Mouse (Mus musculus): Measurements from ENCODE around the gene Ldha.
"Not testable (repeated sequence)": the region's sequence is repeated elsewhere in the genome, so short reads cannot be mapped to it uniquely, and the experiment has no call there.

The Ldha gene

GRCm38 (mm10) chr7:46840787-46841525 is at the start of gene Ldha:
Ldha (plus strand) TSS chr7:46841475.
- DNase-seq (ENCODE audit: low read depth, low spot score), result no peak

- no peak for DNase-seq (ENCODE audit: low read depth, low spot score)
Measured at GRCm38 (mm10) chr7:46793871-46794270, 47.4 kb upstream of the Ldha start.

- DNase-seq (ENCODE audit: low read depth, low spot score), result peak; percentile 92
Measured at GRCm38 (mm10) chr7:46795287-46796205, 45.7 kb upstream of the Ldha start, which contains the start of the genes Hps5 and Gtf2h1. Hps5 (minus strand) TSS chr7:46796064. Gtf2h1 (plus strand) TSS chr7:46796103.

- no peak for DNase-seq (ENCODE audit: low read depth, low spot score)
Measured at GRCm38 (mm10) chr7:46796206-46796679, 45.0 kb upstream of the Ldha start.

GRCm38 (mm10) chr7:46796779-46797178 is 44.5 kb upstream of the Ldha start:
- no peak for DNase-seq (ENCODE audit: low read depth, low spot score)

- no peak for DNase-seq (ENCODE audit: low read depth, low spot score)
Measured at GRCm38 (mm10) chr7:46810325-46810724, 30.9 kb upstream of the Ldha start.

GRCm38 (mm10) chr7:46814012-46814411 is 27.3 kb upstream of the Ldha start:
- no peak for DNase-seq (ENCODE audit: low read depth, low spot score)

- DNase-seq (ENCODE audit: low read depth, low spot score), result not testable (repeated sequence)
Measured at GRCm38 (mm10) chr7:46820876-46821632, 20.2 kb upstream of the Ldha start.

GRCm38 (mm10) chr7:46827046-46827802 is 14.1 kb upstream of the Ldha start:
- no peak for DNase-seq (ENCODE audit: low read depth, low spot score)

- DNase-seq (ENCODE audit: low read depth, low spot score), result no peak
Measured at GRCm38 (mm10) chr7:46827803-46828184, 13.5 kb upstream of the Ldha start.

- DNase-seq (ENCODE audit: low read depth, low spot score), result no peak
Measured at GRCm38 (mm10) chr7:46829911-46830310, 11.4 kb upstream of the Ldha start.

GRCm38 (mm10) chr7:46830799-46831590 is 10.3 kb upstream of the Ldha start:
- DNase-seq (ENCODE audit: low read depth, low spot score), result no peak

GRCm38 (mm10) chr7:46831693-46832092 is 9.6 kb upstream of the Ldha start:
- DNase-seq (ENCODE audit: low read depth, low spot score), result no peak

- not testable (repeated sequence) for DNase-seq (ENCODE audit: low read depth, low spot score)
Measured at GRCm38 (mm10) chr7:46832112-46832810, 9.0 kb upstream of the Ldha start.

- no peak for DNase-seq (ENCODE audit: low read depth, low spot score)
Measured at GRCm38 (mm10) chr7:46833266-46833665, 8.0 kb upstream of the Ldha start.

- no peak for DNase-seq (ENCODE audit: low read depth, low spot score)
Measured at GRCm38 (mm10) chr7:46833670-46834255, 7.5 kb upstream of the Ldha start.

- DNase-seq (ENCODE audit: low read depth, low spot score), result no peak
Measured at GRCm38 (mm10) chr7:46834994-46835610, 6.2 kb upstream of the Ldha start.

GRCm38 (mm10) chr7:46836357-46836756 is 4.9 kb upstream of the Ldha start:
- no peak for DNase-seq (ENCODE audit: low read depth, low spot score)

- DNase-seq (ENCODE audit: low read depth, low spot score), result no peak
Measured at GRCm38 (mm10) chr7:46837073-46837472, 4.2 kb upstream of the Ldha start.
